Mouse (Mus musculus): ENCODE measurements around the gene Tyw3. TPM values are rescaled to one million over a fixed set of nuclear protein-coding genes. Genes with fewer than 3 reads are reported as not detected.
A peak's percentile ranks its signal among the peaks of the same experiment; 100 is the strongest.

The Tyw3 gene
- total RNA-seq, 2 experiments from 2014 or later: 12.3 to 12.4 TPM

- intact Hi-C loops (cut with DNase I): loop anchor here (1.0 to 10.0 kb wide), 3 partner anchors 245 to 618 kb away; no protein-coding TSS in a partner anchor
- DNase-seq (ENCODE audit: low spot score in 2 of 2): peak; percentile 58 to 79
Observed at GRCm38 (mm10) chr3:154572341-154572972, 24.4 kb downstream of the Tyw3 start.

- DNase-seq (ENCODE audit: low spot score in 2 of 2): no peak
- intact Hi-C loops (cut with DNase I): loop anchor here (5.0 to 10.0 kb wide), 2 partner anchors 243 to 616 kb away; no protein-coding TSS in a partner anchor
Observed at GRCm38 (mm10) chr3:154570786-154571185, 26.1 kb downstream of the Tyw3 start.

GRCm38 (mm10) chr3:154570029-154570575 lies 26.8 kb downstream of the Tyw3 start:
- no peak for DNase-seq (ENCODE audit: low spot score in 2 of 2)
- intact Hi-C loops (cut with DNase I): loop anchor here (5.0 to 10.0 kb wide), 2 partner anchors 243 to 615 kb away; no protein-coding TSS in a partner anchor

- intact Hi-C loops (cut with DNase I): no loop called here
- no peak for DNase-seq (ENCODE audit: low spot score in 2 of 2)
Observed at GRCm38 (mm10) chr3:154565437-154565836, 31.5 kb downstream of the Tyw3 start.

- DNase-seq (ENCODE audit: low spot score in 2 of 2): no peak
- intact Hi-C loops (cut with DNase I): no loop called here
Observed at GRCm38 (mm10) chr3:154562192-154562591, 34.7 kb downstream of the Tyw3 start.

- no peak for DNase-seq (ENCODE audit: low spot score in 2 of 2)
- intact Hi-C loops (cut with DNase I): no loop called here
Observed at GRCm38 (mm10) chr3:154551035-154551411, 45.9 kb downstream of the Tyw3 start.

GRCm38 (mm10) chr3:154550326-154551034 lies 46.4 kb downstream of the Tyw3 start:
- DNase-seq (ENCODE audit: low spot score in 2 of 2): no peak
- intact Hi-C loops (cut with DNase I): no loop called here

- intact Hi-C loops (cut with DNase I): no loop called here
- DNase-seq (ENCODE audit: low spot score in 2 of 2): no peak
Observed at GRCm38 (mm10) chr3:154548868-154549301, 48.0 kb downstream of the Tyw3 start.

- no peak for DNase-seq (ENCODE audit: low spot score in 2 of 2)
- intact Hi-C loops (cut with DNase I): no loop called here
Observed at GRCm38 (mm10) chr3:154547549-154548426, 49.1 kb downstream of the Tyw3 start.

GRCm38 (mm10) chr3:154546234-154546633 lies 50.7 kb downstream of the Tyw3 start:
- no peak for DNase-seq (ENCODE audit: low spot score in 2 of 2)
- intact Hi-C loops (cut with DNase I): no loop called here

- DNase-seq (ENCODE audit: low spot score in 2 of 2): no peak
- intact Hi-C loops (cut with DNase I): no loop called here
Observed at GRCm38 (mm10) chr3:154540086-154540911, 56.6 kb downstream of the Tyw3 start.

GRCm38 (mm10) chr3:154536134-154536533 lies 60.8 kb downstream of the Tyw3 start:
- intact Hi-C loops (cut with DNase I): no loop called here
- no peak for DNase-seq (ENCODE audit: low spot score in 2 of 2)

GRCm38 (mm10) chr3:154533246-154533645 lies 63.7 kb downstream of the Tyw3 start:
- intact Hi-C loops (cut with DNase I): no loop called here

GRCm38 (mm10) chr3:154528973-154529372 lies 67.9 kb downstream of the Tyw3 start:
- intact Hi-C loops (cut with DNase I): no loop called here
- no peak for DNase-seq (ENCODE audit: low spot score in 2 of 2)

More at GRCm38 (mm10) chr3:154533246-154533645, 63.7 kb downstream of the Tyw3 start:
- no peak for DNase-seq (ENCODE audit: low spot score in 2 of 2)

GRCm38 (mm10) chr3:154526610-154527009 lies 70.3 kb downstream of the Tyw3 start:
- intact Hi-C loops (cut with DNase I): no loop called here

More at GRCm38 (mm10) chr3:154526610-154527009, 70.3 kb downstream of the Tyw3 start:
- no peak for DNase-seq (ENCODE audit: low spot score in 2 of 2)

All from left cerebral cortex, postnatal 14 days (tissue).